Mouse (Mus musculus): ENCODE data around the gene Vezf1. TPM values are rescaled to one million over a fixed set of nuclear protein-coding genes. Genes with fewer than 3 reads are reported as not detected.
A peak's percentile ranks its signal among the peaks of the same experiment; 100 is the strongest.

Gene Vezf1
- polyA plus RNA-seq, 1 experiment from 2014 or later: 23.3 TPM

- Histone ChIP-seq H3K9ac (ENCODE audit: low read depth, low read length) (no peak overlapping the region), H3K4me2 (ENCODE audit: low read depth, low read length) (no peak overlapping the region), H3K27ac (ENCODE audit: low read length) (no peak overlapping the region), H3K9me3 (ENCODE audit: control insufficient read depth, low read length) (no peaks in the 10 kb centered on the region), H3K27me3 (replicated peaks; ENCODE audit: control insufficient read depth, insufficient read depth, low read length) (no peaks in the 10 kb centered on the region), H3K4me1 (ENCODE audit: control insufficient read depth, insufficient read depth, low read length) (no peaks in the 10 kb centered on the region), H3K36me3 (ENCODE audit: control insufficient read depth, insufficient read depth, low read length) (no peaks in the 10 kb centered on the region), H3K4me3 (ENCODE audit: low read length) (no peak overlapping the region)
- ATAC-seq: no peak
- 79% methylated on average over 7 of the region's 7 CpGs for WGBS
These were observed 57.4 kb downstream of the Vezf1 start for GRCm38 (mm10) chr11:88125483-88125882.

GRCm38 (mm10) chr11:88126306-88126793 lies 58.3 kb downstream of the Vezf1 start:
- H3K9me3 ChIP-seq (ENCODE audit: control insufficient read depth, low read length): no peaks in the 10 kb centered on the region
- H3K4me1 ChIP-seq (ENCODE audit: control insufficient read depth, insufficient read depth, low read length): no peaks in the 10 kb centered on the region
- no peak overlapping the region for H3K27ac ChIP-seq (ENCODE audit: low read length)
- no peak overlapping the region for H3K9ac ChIP-seq (ENCODE audit: low read depth, low read length)
- 42% methylated on average over 5 of the region's 5 CpGs for WGBS
- ATAC-seq: no peak
- H3K4me3 ChIP-seq (ENCODE audit: low read length): no peak overlapping the region
- H3K4me2 ChIP-seq (ENCODE audit: low read depth, low read length): no peak overlapping the region
- H3K27me3 ChIP-seq (replicated peaks; ENCODE audit: control insufficient read depth, insufficient read depth, low read length): no peaks in the 10 kb centered on the region
- no peaks in the 10 kb centered on the region for H3K36me3 ChIP-seq (ENCODE audit: control insufficient read depth, insufficient read depth, low read length)

- Histone ChIP-seq H3K4me2 (ENCODE audit: low read depth, low read length) (no peak overlapping the region), H3K9ac (ENCODE audit: low read depth, low read length) (no peak overlapping the region), H3K4me3 (ENCODE audit: low read length) (no peak overlapping the region), H3K27me3 (replicated peaks; ENCODE audit: control insufficient read depth, insufficient read depth, low read length) (no peaks in the 10 kb centered on the region), H3K27ac (ENCODE audit: low read length) (no peak overlapping the region), H3K9me3 (ENCODE audit: control insufficient read depth, low read length) (no peaks in the 10 kb centered on the region), H3K36me3 (ENCODE audit: control insufficient read depth, insufficient read depth, low read length) (no peaks in the 10 kb centered on the region), H3K4me1 (ENCODE audit: control insufficient read depth, insufficient read depth, low read length) (no peaks in the 10 kb centered on the region)
- WGBS: 89% methylated on average over 9 of the region's 9 CpGs
- ATAC-seq: no peak
These were observed 60.4 kb downstream of the Vezf1 start for GRCm38 (mm10) chr11:88128461-88128860.

- Histone ChIP-seq H3K4me3 (ENCODE audit: low read length) (no peak overlapping the region), H3K27me3 (replicated peaks; ENCODE audit: control insufficient read depth, insufficient read depth, low read length) (no peaks in the 10 kb centered on the region), H3K4me2 (ENCODE audit: low read depth, low read length) (no peak overlapping the region), H3K9me3 (ENCODE audit: control insufficient read depth, low read length) (no peaks in the 10 kb centered on the region), H3K27ac (ENCODE audit: low read length) (no peak overlapping the region), H3K4me1 (ENCODE audit: control insufficient read depth, insufficient read depth, low read length) (no peaks in the 10 kb centered on the region), H3K36me3 (ENCODE audit: control insufficient read depth, insufficient read depth, low read length) (no peaks in the 10 kb centered on the region), H3K9ac (ENCODE audit: low read depth, low read length) (no peak overlapping the region)
- no peak for ATAC-seq
- WGBS: 81% methylated on average over 3 of the region's 3 CpGs
These were observed 61.2 kb downstream of the Vezf1 start for GRCm38 (mm10) chr11:88129281-88129680.

GRCm38 (mm10) chr11:88129935-88130334 lies 61.9 kb downstream of the Vezf1 start:
- Histone ChIP-seq H3K4me3 (ENCODE audit: low read length) (no peak overlapping the region), H3K4me2 (ENCODE audit: low read depth, low read length) (no peak overlapping the region), H3K9me3 (ENCODE audit: control insufficient read depth, low read length) (no peaks in the 10 kb centered on the region), H3K36me3 (ENCODE audit: control insufficient read depth, insufficient read depth, low read length) (no peaks in the 10 kb centered on the region), H3K9ac (ENCODE audit: low read depth, low read length) (no peak overlapping the region), H3K4me1 (ENCODE audit: control insufficient read depth, insufficient read depth, low read length) (no peaks in the 10 kb centered on the region), H3K27me3 (replicated peaks; ENCODE audit: control insufficient read depth, insufficient read depth, low read length) (no peaks in the 10 kb centered on the region), H3K27ac (ENCODE audit: low read length) (no peak overlapping the region)
- WGBS: 95% methylated on average over 10 of the region's 10 CpGs
- ATAC-seq: no peak

GRCm38 (mm10) chr11:88131847-88132246 lies 63.8 kb downstream of the Vezf1 start:
- no peaks in the 10 kb centered on the region for H3K36me3 ChIP-seq (ENCODE audit: control insufficient read depth, insufficient read depth, low read length)
- 40% methylated on average over 8 of the region's 8 CpGs for WGBS
- peak overlapping the region; percentile 57 for H3K27ac ChIP-seq (ENCODE audit: low read length)
- no peaks in the 10 kb centered on the region for H3K9me3 ChIP-seq (ENCODE audit: control insufficient read depth, low read length)
- no peak overlapping the region for H3K9ac ChIP-seq (ENCODE audit: low read depth, low read length)
- H3K4me1 ChIP-seq (ENCODE audit: control insufficient read depth, insufficient read depth, low read length): no peaks in the 10 kb centered on the region
- no peak overlapping the region for H3K4me3 ChIP-seq (ENCODE audit: low read length)
- H3K27me3 ChIP-seq (replicated peaks; ENCODE audit: control insufficient read depth, insufficient read depth, low read length): no peaks in the 10 kb centered on the region
- H3K4me2 ChIP-seq (ENCODE audit: low read depth, low read length): no peak overlapping the region
- ATAC-seq: 0 out of 2 replicates have a peak, but pooled peaks have one; percentile 40

Other genes with a start within 250 kb of the Vezf1 start
- gene Lpo, start 240.0 kb upstream of the Vezf1 start, polyA plus RNA-seq (2015; fragmentation: Nextera tagmentation; extraction: Ambion mirVana): 0.04 TPM in 1 of 2 replicates, not detected in the other
- gene Mks1, start 215.1 kb upstream of the Vezf1 start, polyA plus RNA-seq (2015; fragmentation: Nextera tagmentation; extraction: Ambion mirVana): 9.2 and 9.3 TPM in 2 replicates
- gene Epx, start 192.7 kb upstream of the Vezf1 start, polyA plus RNA-seq (2015; fragmentation: Nextera tagmentation; extraction: Ambion mirVana): 0.06 and 0.11 TPM in 2 replicates
- gene Olfr462, start 176.0 kb upstream of the Vezf1 start, polyA plus RNA-seq (2015; fragmentation: Nextera tagmentation; extraction: Ambion mirVana): not detected in 2 replicates
- not detected in 2 replicates for gene Olfr463, start 170.9 kb upstream of the Vezf1 start, polyA plus RNA-seq (2015; fragmentation: Nextera tagmentation; extraction: Ambion mirVana)
- gene Olfr464, start 147.3 kb upstream of the Vezf1 start, polyA plus RNA-seq (2015; fragmentation: Nextera tagmentation; extraction: Ambion mirVana): not detected in 2 replicates
- 27.9 and 30.5 TPM in 2 replicates for gene Dynll2, start 80.7 kb upstream of the Vezf1 start, polyA plus RNA-seq (2015; fragmentation: Nextera tagmentation; extraction: Ambion mirVana)
- gene Srsf1, start 20.9 kb upstream of the Vezf1 start, polyA plus RNA-seq (2015; fragmentation: Nextera tagmentation; extraction: Ambion mirVana): 169 and 170 TPM in 2 replicates
- 8.0 and 8.5 TPM in 2 replicates for gene Cuedc1, start 29.8 kb downstream of the Vezf1 start, polyA plus RNA-seq (2015; fragmentation: Nextera tagmentation; extraction: Ambion mirVana)
- 56.3 and 63.9 TPM in 2 replicates for gene Mrps23, start 136.1 kb downstream of the Vezf1 start, polyA plus RNA-seq (2015; fragmentation: Nextera tagmentation; extraction: Ambion mirVana)
- not detected in 2 replicates for gene Ccdc182, start 225.8 kb downstream of the Vezf1 start, polyA plus RNA-seq (2015; fragmentation: Nextera tagmentation; extraction: Ambion mirVana)